Mouse (Mus musculus) naive thymus-derived CD4-positive, alpha-beta T cell, adult 5 months (primary cell): Measurements from ENCODE around the gene Asap2. TPM values are rescaled to one million over a fixed set of nuclear protein-coding genes. Genes with fewer than 3 reads are reported as not detected.

Experiments used
- polyA plus RNA-seq: library from polyadenylated mRNA; unstranded; fragments of 100-300 nt; shearing (Covaris generic); gene quantifications from one replicate; pipeline ENCODE4 v1.2.1, GENCODE M21; 2017

Asap2 gene
- 0.52 TPM for polyA plus RNA-seq

GRCm38 (mm10) chr12:20990132-20990531, at the start of gene Asap2:
TSS of gene Asap2 (plus strand) at chr12:20990459.

GRCm38 (mm10) chr12:21284761-21285441, 294.6 kb downstream of the Asap2 start, which contains the start of gene Cpsf3:
TSS of gene Cpsf3 (plus strand) at chr12:21285391.

GRCm38 (mm10) chr12:21286243-21286622, 296.0 kb downstream of the Asap2 start, which contains the start of gene Itgb1bp1:
TSS of gene Itgb1bp1 (minus strand) at chr12:21286284.

GRCm38 (mm10) chr12:21315923-21316868, 325.9 kb downstream of the Asap2 start, which contains the start of gene Iah1:
TSS of gene Iah1 (plus strand) at chr12:21316389.

